Mouse (Mus musculus): ENCODE data around the gene Apoc1.

DNA sequence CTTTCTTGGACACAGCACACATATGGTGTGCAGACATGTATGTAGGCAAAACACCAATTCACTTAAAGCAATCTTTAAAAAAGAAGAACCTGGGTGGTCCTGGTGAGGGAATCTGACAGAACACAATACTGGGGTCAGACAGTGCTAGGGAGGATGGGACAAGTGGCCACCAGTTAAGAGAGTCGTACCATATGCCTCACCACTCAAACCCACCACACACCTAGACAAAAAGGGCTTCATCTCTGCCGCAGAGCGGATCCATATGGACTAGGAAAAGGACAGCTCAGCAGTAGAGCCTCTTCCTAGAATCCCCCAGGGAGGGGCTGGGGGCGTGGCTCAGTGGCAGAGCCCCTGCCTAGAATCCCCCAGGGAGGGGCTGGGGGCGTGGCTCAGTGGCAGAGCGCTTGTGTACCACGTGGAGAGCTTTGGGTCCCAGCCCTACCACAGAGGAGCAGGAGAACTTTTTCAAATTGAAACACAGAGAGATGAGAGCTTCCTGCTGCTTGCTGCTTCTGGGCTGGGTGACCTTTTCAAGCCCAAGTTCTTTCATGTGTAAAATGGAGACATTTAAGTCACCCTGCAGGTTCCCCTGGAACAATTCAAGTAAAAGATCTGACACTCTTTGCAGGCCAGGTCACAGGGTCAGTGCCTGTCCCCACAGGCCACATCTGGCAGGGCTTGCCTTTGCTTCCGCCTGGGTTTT, 49.0 kb upstream of the Apoc1 start:
- TF ChIP-seq POLR2A (IDR thresholded peaks at IDR 0.05; ENCODE audit: extremely low read depth, insufficient read depth, low read length) (no peak), CTCF (IDR thresholded peaks at IDR 0.05; ENCODE audit: extremely low read depth, insufficient read depth, low read length) (no peak)
